Mouse (Mus musculus): ENCODE measurements around the gene Zmynd10.

GRCm38 (mm10) chr9:107541474-107542351 lies 5.4 kb upstream of the Zmynd10 start, which contains the start of the genes Cyb561d2 and Nprl2:
- TF ChIP-seq POLR2A (IDR thresholded peaks at IDR 0.05; ENCODE audit: low read depth, low read length) (peak; percentile 23; the same call in 1 of the 2 replicates), CTCF (IDR thresholded peaks at IDR 0.05; ENCODE audit: extremely low read depth, insufficient read depth, insufficient read length, insufficient replicate concordance) (no peak)
